16 mouse cellular contexts compared by ENCODE assay signal in genomic region chr15:36974614-36975255, GRCm38 (mm10). TPM values are rescaled to one million over a fixed set of nuclear protein-coding genes. Genes with fewer than 3 reads are reported as not detected.
DNase-seq lines count a peak whose midpoint lies in the region; ATAC-seq and TF ChIP-seq lines count a peak whose summit lies in the region.
"Had no signal": no experiment of that assay in that cellular context is flagged by ENCODE, and none has a peak within 500 bp of the region (broad histone marks: within the 10 kb centered on the region; RNA-seq: fewer than 3 reads in every experiment).

No protein-coding gene starts in this region.

- no peaks in the 10 kb centered on the region for H3K36me3 ChIP-seq in intestine, embryonic 14.5 days (ENCODE audit: control insufficient read depth, insufficient read depth, low read length)
- H3K36me3 ChIP-seq in intestine, postnatal 0 days (ENCODE audit: control insufficient read depth, insufficient read depth), result no peaks in the 10 kb centered on the region
- no peaks in the 10 kb centered on the region for H3K36me3 ChIP-seq in intestine, embryonic 16.5 days (ENCODE audit: control insufficient read depth, insufficient read depth, low read length)
- H3K36me3 ChIP-seq in myocyte (ENCODE audit: control insufficient read depth, insufficient read depth), result no peaks in the 10 kb centered on the region
- no peaks in the 10 kb centered on the region for H3K36me3 ChIP-seq in kidney, embryonic 15.5 days

- H3K4me1 ChIP-seq in intestine, embryonic 14.5 days (replicated peaks; ENCODE audit: control insufficient read depth, insufficient read depth, low read length), result peaks cover 5% of the 10 kb centered on the region
- 0 out of 2 replicates have a peak, but pooled peaks cover 5% of the 10 kb centered on the region for H3K4me1 ChIP-seq in intestine, postnatal 0 days (replicated peaks; ENCODE audit: control insufficient read depth, insufficient read depth, low read length)
- peaks cover 16% of the 10 kb centered on the region for H3K4me1 ChIP-seq in intestine, embryonic 16.5 days (ENCODE audit: control insufficient read depth, insufficient read depth, low read length)
- H3K4me1 ChIP-seq in kidney, embryonic 15.5 days, result peaks cover 8% of the 10 kb centered on the region

- H3ac ChIP-seq in myocyte (ENCODE audit: control insufficient read depth, insufficient read length), result no peak overlapping the region

- H3K27ac ChIP-seq in intestine, embryonic 14.5 days (ENCODE audit: low read depth), result no peak overlapping the region
- H3K27ac ChIP-seq in intestine, postnatal 0 days (ENCODE audit: low read depth, low read length), result no peak overlapping the region
- H3K27ac ChIP-seq in intestine, embryonic 16.5 days (ENCODE audit: low read length), result no peak overlapping the region
- no peak overlapping the region for H3K27ac ChIP-seq in kidney, embryonic 15.5 days
- H3K27ac ChIP-seq: hindbrain, embryonic 14.5 days had no signal

- no peak for DNase-seq in intestine, embryonic 14.5 days (ENCODE audit: low spot score)
- DNase-seq in MEL-GATA-1-ER (ENCODE audit: extremely low read depth, low read depth), result peak; percentile 54
- no peak for DNase-seq in ovary, adult 18-20 months (ENCODE audit: low spot score)
- DNase-seq: adrenal gland, adult 8-10 months; cerebellum, adult 8-10 months; forebrain, postnatal 0 days; gastrocnemius, postnatal 14 days; kidney, adult 8-10 months; lung, adult 2 months; right cerebral cortex, postnatal 4 days had no signal

- 50% methylated on average over 6 of the region's 6 CpGs for WGBS in intestine, embryonic 14.5 days
- 33% methylated on average over 6 of the region's 6 CpGs for WGBS in intestine, postnatal 0 days
- WGBS in intestine, embryonic 16.5 days, result 46% methylated on average over 6 of the region's 6 CpGs
- WGBS in kidney, embryonic 15.5 days, result 54% methylated on average over 6 of the region's 6 CpGs

- H3K4me2 ChIP-seq in intestine, embryonic 14.5 days (ENCODE audit: low read length), result no peak overlapping the region
- H3K4me2 ChIP-seq in intestine, postnatal 0 days (replicated peaks; ENCODE audit: low read depth), result no peak overlapping the region
- H3K4me2 ChIP-seq in intestine, embryonic 16.5 days (ENCODE audit: low read depth, low read length), result no peak overlapping the region
- H3K4me2 ChIP-seq in myocyte (ENCODE audit: low read depth), result no peak overlapping the region
- no peak overlapping the region for H3K4me2 ChIP-seq in kidney, embryonic 15.5 days
- H3K4me2 ChIP-seq: hindbrain, embryonic 14.5 days; midbrain, embryonic 11.5 days had no signal

- no peak for TF ChIP-seq POLR2A in myocyte (IDR thresholded peaks at IDR 0.05; ENCODE audit: insufficient read length, low read depth)

- TF ChIP-seq CTCF in intestine, postnatal 0 days (IDR thresholded peaks at IDR 0.05; ENCODE audit: low read depth), result no peak

- H3K9ac ChIP-seq in intestine, embryonic 14.5 days (ENCODE audit: low read length), result no peak overlapping the region
- H3K9ac ChIP-seq in intestine, postnatal 0 days (ENCODE audit: low read depth, low read length), result no peak overlapping the region
- H3K9ac ChIP-seq in intestine, embryonic 16.5 days (ENCODE audit: low read depth, low read length), result no peak overlapping the region
- H3K9ac ChIP-seq in kidney, embryonic 15.5 days, result no peak overlapping the region
- H3K9ac ChIP-seq: forebrain, postnatal 0 days; hindbrain, embryonic 14.5 days had no signal

- H3K4me3 ChIP-seq in intestine, embryonic 14.5 days (ENCODE audit: low read depth, low read length), result no peak overlapping the region
- no peak overlapping the region for H3K4me3 ChIP-seq in intestine, postnatal 0 days (ENCODE audit: low read depth, low read length)
- no peak overlapping the region for H3K4me3 ChIP-seq in intestine, embryonic 16.5 days (ENCODE audit: low read length)
- no peak overlapping the region for H3K4me3 ChIP-seq in myocyte
- no peak overlapping the region for H3K4me3 ChIP-seq in kidney, embryonic 15.5 days (replicated peaks)

- no peaks in the 10 kb centered on the region for H3K27me3 ChIP-seq in intestine, embryonic 14.5 days (replicated peaks; ENCODE audit: control insufficient read depth, insufficient read depth, low read length)
- H3K27me3 ChIP-seq in intestine, postnatal 0 days (replicated peaks; ENCODE audit: control insufficient read depth, insufficient read depth, low read length), result no peaks in the 10 kb centered on the region
- H3K27me3 ChIP-seq in intestine, embryonic 16.5 days (replicated peaks; ENCODE audit: control insufficient read depth, insufficient read depth, low read length), result no peaks in the 10 kb centered on the region
- no peaks in the 10 kb centered on the region for H3K27me3 ChIP-seq in myocyte (ENCODE audit: control insufficient read depth, insufficient read depth, insufficient read length)
- no peaks in the 10 kb centered on the region for H3K27me3 ChIP-seq in kidney, embryonic 15.5 days

- no peaks in the 10 kb centered on the region for H3K79me2 ChIP-seq in myocyte (ENCODE audit: control insufficient read depth, insufficient read depth)

- H3K9me3 ChIP-seq in intestine, embryonic 14.5 days (ENCODE audit: control insufficient read depth, low read length), result no peaks in the 10 kb centered on the region
- no peaks in the 10 kb centered on the region for H3K9me3 ChIP-seq in intestine, postnatal 0 days (ENCODE audit: control insufficient read depth)
- H3K9me3 ChIP-seq in intestine, embryonic 16.5 days (ENCODE audit: control insufficient read depth, low read length), result no peaks in the 10 kb centered on the region
- no peaks in the 10 kb centered on the region for H3K9me3 ChIP-seq in kidney, embryonic 15.5 days (replicated peaks)

- ATAC-seq in intestine, embryonic 14.5 days (replicated peaks; ENCODE audit: low FRiP score, low TSS enrichment, low read depth), result peak; percentile 44; the same call in 1 of the 2 replicates
- no peak for ATAC-seq in intestine, postnatal 0 days
- peak; percentile 32; the same call in 1 of the 2 replicates for ATAC-seq in intestine, embryonic 16.5 days
- ATAC-seq in kidney, embryonic 15.5 days (replicated peaks; ENCODE audit: low FRiP score), result no peak
- ATAC-seq: forebrain, postnatal 0 days had no signal

TF ChIP-seq in myocyte, 11 proteins besides CTCF, POLR2A, EP300 and RAD21:
- TF ChIP-seq SRF (IDR thresholded peaks at IDR 0.05; ENCODE audit: control insufficient read depth, insufficient read length, low read depth) (no peak), MYOG (IDR thresholded peaks at IDR 0.05; ENCODE audit: control insufficient read depth in 1 of 3, insufficient read depth in 1 of 3, insufficient read length in 2 of 3, low read depth in 2 of 3) (peak in 2 of 3 experiments; percentile 16 to 68), MAX (IDR thresholded peaks at IDR 0.05; ENCODE audit: low read depth) (no peak), REST (IDR thresholded peaks at IDR 0.05; ENCODE audit: insufficient read depth, insufficient read length) (no peak), MYOD1 (IDR thresholded peaks at IDR 0.05; ENCODE audit: control insufficient read depth in 1 of 3, insufficient read length in 2 of 3, low read depth in 2 of 3) (peak in 2 of 3 experiments; percentile 35 to 57)

RNA-seq across cellular contexts. Expression of gene Zfp706, which starts 32.8 kb away (rescaled TPM):
- 460 and 462 TPM in 2 replicates for polyA plus RNA-seq in intestine, embryonic 14.5 days (2014; fragmentation: Nextera tagmentation; extraction: Ambion mirVana)
- 609 and 618 TPM in 2 replicates for polyA plus RNA-seq in intestine, postnatal 0 days (2015; fragmentation: Nextera tagmentation; extraction: Ambion mirVana)
- 613 and 620 TPM in 2 replicates for polyA plus RNA-seq in intestine, embryonic 16.5 days (2015; fragmentation: Nextera tagmentation; extraction: Ambion mirVana)
- polyA plus RNA-seq in myocyte (2012; fragmentation: generic; extraction: Trizol), result 199 TPM
- polyA plus RNA-seq in kidney, embryonic 15.5 days (2015; fragmentation: Nextera tagmentation; extraction: Ambion mirVana), result 428 and 495 TPM in 2 replicates

Comparison
In these comparisons a context has a peak if more than half of its experiments do, and no peak if none do; other contexts are left out.
1. ATAC-seq: peak in intestine, embryonic 14.5 days (single experiment) and intestine, embryonic 16.5 days (single experiment); none in intestine, postnatal 0 days (single experiment) and kidney, embryonic 15.5 days (single experiment).